Mouse (Mus musculus): ENCODE results near the gene Mrgprd.

- TF ChIP-seq GATA1 (IDR thresholded peaks at IDR 0.05; ENCODE audit: low read length) = no peak
- no peak for TF ChIP-seq TAL1 (IDR thresholded peaks at IDR 0.05; ENCODE audit: low read length)
Measured at GRCm38 (mm10) chr7:145323607-145324006, 9.0 kb downstream of the Mrgprd start.

Measured in erythroblast, embryonic 14.5 days (primary cell).